Mouse (Mus musculus) cerebellum, adult 2 months (tissue): ENCODE results near the gene 6030458C11Rik.
"Not testable (repeated sequence)": the region's sequence is repeated elsewhere in the genome, so short reads cannot be mapped to it uniquely, and the experiment has no call there.

Experiments used
- CTCF ChIP-seq: fragments of 200-500 bp; IDR thresholded peaks from 2 replicates; pipeline ENCODE4 v1.5.1; 2011; ENCODE audit warnings: low read depth, mild to moderate bottlenecking, control low read depth, low read length, moderate library complexity, borderline replicate concordance; ENCODE audit not compliant: insufficient read depth
- POLR2A ChIP-seq: fragments of 200-500 bp; IDR thresholded peaks from 2 replicates; pipeline ENCODE4 v1.6.1; 2011; ENCODE audit warnings: low read length, control low read depth, borderline replicate concordance; ENCODE audit not compliant: insufficient read depth

DNA sequence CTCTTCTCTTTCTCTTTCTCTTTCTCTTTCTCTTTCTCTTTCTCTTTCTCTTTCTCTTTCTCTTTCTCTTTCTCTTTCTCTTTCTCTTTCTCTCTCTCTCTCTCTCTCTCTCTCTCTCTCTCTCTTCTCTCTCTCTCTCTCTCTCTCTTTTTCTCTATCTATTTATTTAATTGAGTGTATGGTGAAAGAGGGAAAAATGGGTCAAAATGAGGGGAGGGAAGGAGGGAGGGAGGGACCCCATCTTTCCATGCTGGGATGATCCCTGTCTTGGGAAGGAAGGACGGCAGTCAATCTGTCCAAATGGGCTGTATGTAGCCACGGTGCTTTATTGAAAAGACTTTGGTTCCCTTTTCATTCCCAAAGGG, 23.3 kb downstream of the 6030458C11Rik start:
- TF ChIP-seq CTCF, POLR2A: not testable (repeated sequence)
